Comparison of ENCODE assay signal across 8 mouse cellular contexts in genomic region chr12:112958303-112958702, GRCm38 (mm10). TPM values are rescaled to one million over a fixed set of nuclear protein-coding genes. Genes with fewer than 3 reads are reported as not detected.
DNase-seq lines count a peak whose midpoint lies in the region; ATAC-seq and TF ChIP-seq lines count a peak whose summit lies in the region.

No protein-coding gene starts in this region.

- peaks cover 68% of the 10 kb centered on the region for H3K36me3 ChIP-seq in hindbrain, embryonic 10.5 days
- peaks cover 58% of the 10 kb centered on the region for H3K36me3 ChIP-seq in hindbrain, embryonic 13.5 days
- peaks cover 49% of the 10 kb centered on the region for H3K36me3 ChIP-seq in limb, embryonic 14.5 days (ENCODE audit: control insufficient read depth, insufficient read depth, low read length)
- peaks cover 3% of the 10 kb centered on the region for H3K36me3 ChIP-seq in splenic B cell, adult 2 months (ENCODE audit: control insufficient read depth, insufficient read depth, low read length, poor library complexity, severe bottlenecking)

- no peak for ATAC-seq in hindbrain, embryonic 13.5 days (ENCODE audit: low FRiP score)
- peak; percentile 44 for ATAC-seq in activated CD4-positive, CD25-positive, alpha-beta regulatory T cell, adult 4 months
- ATAC-seq in limb, embryonic 14.5 days (ENCODE audit: low FRiP score, low read depth), result peak; percentile 51; the same call in 1 of the 2 replicates

- no peak for TF ChIP-seq POLR2A in limb, embryonic 14.5 days (IDR thresholded peaks at IDR 0.05; ENCODE audit: borderline replicate concordance, extremely low read depth, insufficient read depth, insufficient read length)

- no peak overlapping the region for H3K4me2 ChIP-seq in hindbrain, embryonic 13.5 days
- no peak overlapping the region for H3K4me2 ChIP-seq in limb, embryonic 14.5 days (replicated peaks; ENCODE audit: low read depth, low read length, severe bottlenecking)

- peak; percentile 45 for DNase-seq in hindbrain, embryonic 10.5 days (ENCODE audit: low spot score)
- DNase-seq in A20 (ENCODE audit: low read depth, low spot score), result peak; percentile 27
- DNase-seq in gastrocnemius, postnatal 36 days, result peak; percentile 36 to 43
- DNase-seq in limb, embryonic 14.5 days (ENCODE audit: low spot score), result peak; percentile 28
- DNase-seq in splenic B cell, adult 2 months (ENCODE audit: low read depth, low spot score), result peak; percentile 50
- DNase-seq in left cerebral cortex, adult 9 months (ENCODE audit: low spot score in 2 of 2), result no peak

- H3K4me3 ChIP-seq in hindbrain, embryonic 10.5 days, result no peak overlapping the region
- no peak overlapping the region for H3K4me3 ChIP-seq in hindbrain, embryonic 13.5 days
- no peak overlapping the region for H3K4me3 ChIP-seq in limb, embryonic 14.5 days (replicated peaks; ENCODE audit: low read length)

- WGBS in hindbrain, embryonic 10.5 days, result 46% methylated on average over 4 of the region's 4 CpGs
- 44% methylated on average over 3 of the region's 4 CpGs for WGBS in hindbrain, embryonic 13.5 days
- WGBS in limb, embryonic 14.5 days, result 38% methylated on average over 3 of the region's 4 CpGs

- intact Hi-C loops in gastrocnemius, postnatal 36 days (cut with DNase I), result no loop called here

- no peaks in the 10 kb centered on the region for H3K27me3 ChIP-seq in hindbrain, embryonic 10.5 days (ENCODE audit: insufficient read depth, poor library complexity, severe bottlenecking)
- no peaks in the 10 kb centered on the region for H3K27me3 ChIP-seq in hindbrain, embryonic 13.5 days
- H3K27me3 ChIP-seq in limb, embryonic 14.5 days (ENCODE audit: control insufficient read depth, insufficient read depth, low read length), result no peaks in the 10 kb centered on the region
- H3K27me3 ChIP-seq in splenic B cell, adult 2 months (ENCODE audit: control insufficient read depth, insufficient read depth, low read length, poor library complexity, severe bottlenecking), result no peaks in the 10 kb centered on the region

- H3K9ac ChIP-seq in hindbrain, embryonic 13.5 days, result no peak overlapping the region
- no peak overlapping the region for H3K9ac ChIP-seq in limb, embryonic 14.5 days (ENCODE audit: low read depth, low read length, severe bottlenecking)

- H3K27ac ChIP-seq in hindbrain, embryonic 10.5 days, result no peak overlapping the region
- no peak overlapping the region for H3K27ac ChIP-seq in hindbrain, embryonic 13.5 days
- H3K27ac ChIP-seq in limb, embryonic 14.5 days (replicated peaks; ENCODE audit: low read depth, low read length), result no peak overlapping the region

- H3K9me3 ChIP-seq in hindbrain, embryonic 10.5 days, result no peaks in the 10 kb centered on the region
- no peaks in the 10 kb centered on the region for H3K9me3 ChIP-seq in hindbrain, embryonic 13.5 days
- no peaks in the 10 kb centered on the region for H3K9me3 ChIP-seq in limb, embryonic 14.5 days (ENCODE audit: control insufficient read depth, low read length)

- H3K4me1 ChIP-seq in hindbrain, embryonic 10.5 days (replicated peaks), result 0 out of 2 replicates have a peak, but pooled peaks cover 4% of the 10 kb centered on the region
- no peaks in the 10 kb centered on the region for H3K4me1 ChIP-seq in hindbrain, embryonic 13.5 days (replicated peaks)
- H3K4me1 ChIP-seq in limb, embryonic 14.5 days (ENCODE audit: control insufficient read depth, insufficient read depth, low read length), result no peaks in the 10 kb centered on the region

RNA-seq across cellular contexts. Expression of gene Nudt14, which starts 16.4 kb away (rescaled TPM):
- 79.5 and 83.0 TPM in 2 replicates for polyA plus RNA-seq in hindbrain, embryonic 10.5 days (2016; fragmentation: Nextera tagmentation; extraction: Ambion mirVana)
- polyA plus RNA-seq in hindbrain, embryonic 13.5 days (2015; fragmentation: Nextera tagmentation; extraction: Ambion mirVana), result 59.2 and 59.8 TPM in 2 replicates
- 10 to 100 TPM; 39.0 to 46.2 TPM for polyA plus RNA-seq in activated CD4-positive, CD25-positive, alpha-beta regulatory T cell, adult 4 months (2017; shearing (Covaris generic))
- 1 to 10 TPM; 7.5 to 8.2 TPM for total RNA-seq in gastrocnemius, postnatal 36 days (2021)
- polyA plus RNA-seq in limb, embryonic 14.5 days (2012; rRNA removed), result 50.4 and 54.4 TPM in 2 replicates
- polyA plus RNA-seq in limb, embryonic 14.5 days (2014; fragmentation: Nextera tagmentation; extraction: Ambion mirVana), result 78.4 and 96.0 TPM in 2 replicates

RNA-seq across cellular contexts. Expression of gene Btbd6, which starts 18.0 kb away (rescaled TPM):
- polyA plus RNA-seq in hindbrain, embryonic 10.5 days (2016; fragmentation: Nextera tagmentation; extraction: Ambion mirVana), result 22.8 and 27.2 TPM in 2 replicates
- 40.0 and 45.5 TPM in 2 replicates for polyA plus RNA-seq in hindbrain, embryonic 13.5 days (2015; fragmentation: Nextera tagmentation; extraction: Ambion mirVana)
- 1 to 10 TPM; 8.3 to 8.9 TPM for polyA plus RNA-seq in activated CD4-positive, CD25-positive, alpha-beta regulatory T cell, adult 4 months (2017; shearing (Covaris generic))
- total RNA-seq in gastrocnemius, postnatal 36 days (2021), result 10 to 100 TPM; 12.7 to 13.5 TPM
- polyA plus RNA-seq in limb, embryonic 14.5 days (2012; rRNA removed), result 31.0 and 52.7 TPM in 2 replicates
- polyA plus RNA-seq in limb, embryonic 14.5 days (2014; fragmentation: Nextera tagmentation; extraction: Ambion mirVana), result 27.3 and 27.4 TPM in 2 replicates

RNA-seq across cellular contexts. Expression of gene Jag2, which starts 28.7 kb away (rescaled TPM):
- 4.7 and 4.8 TPM in 2 replicates for polyA plus RNA-seq in hindbrain, embryonic 10.5 days (2016; fragmentation: Nextera tagmentation; extraction: Ambion mirVana)
- polyA plus RNA-seq in hindbrain, embryonic 13.5 days (2015; fragmentation: Nextera tagmentation; extraction: Ambion mirVana), result 8.4 and 10.7 TPM in 2 replicates
- under 1 TPM in 1 of 2 experiments, not detected in 1; 0.74 TPM for polyA plus RNA-seq in activated CD4-positive, CD25-positive, alpha-beta regulatory T cell, adult 4 months (2017; shearing (Covaris generic))
- 10 to 100 TPM; 18.0 to 19.6 TPM for total RNA-seq in gastrocnemius, postnatal 36 days (2021)
- polyA plus RNA-seq in limb, embryonic 14.5 days (2012; rRNA removed), result 45.8 and 48.4 TPM in 2 replicates
- polyA plus RNA-seq in limb, embryonic 14.5 days (2014; fragmentation: Nextera tagmentation; extraction: Ambion mirVana), result 12.5 and 14.3 TPM in 2 replicates

RNA-seq across cellular contexts. Expression of gene Brf1, which starts 42.2 kb away (rescaled TPM):
- polyA plus RNA-seq in hindbrain, embryonic 10.5 days (2016; fragmentation: Nextera tagmentation; extraction: Ambion mirVana), result 55.4 and 57.1 TPM in 2 replicates
- polyA plus RNA-seq in hindbrain, embryonic 13.5 days (2015; fragmentation: Nextera tagmentation; extraction: Ambion mirVana), result 58.3 and 58.6 TPM in 2 replicates
- polyA plus RNA-seq in activated CD4-positive, CD25-positive, alpha-beta regulatory T cell, adult 4 months (2017; shearing (Covaris generic)), result 10 to 100 TPM; 24.7 to 25.0 TPM
- total RNA-seq in gastrocnemius, postnatal 36 days (2021), result 10 to 100 TPM; 16.8 to 20.9 TPM
- polyA plus RNA-seq in limb, embryonic 14.5 days (2012; rRNA removed), result 82.5 and 97.4 TPM in 2 replicates
- 60.9 and 66.2 TPM in 2 replicates for polyA plus RNA-seq in limb, embryonic 14.5 days (2014; fragmentation: Nextera tagmentation; extraction: Ambion mirVana)

RNA-seq across cellular contexts. Expression of gene Pacs2, which starts 56.0 kb away (rescaled TPM):
- 19.3 and 25.6 TPM in 2 replicates for polyA plus RNA-seq in hindbrain, embryonic 10.5 days (2016; fragmentation: Nextera tagmentation; extraction: Ambion mirVana)
- polyA plus RNA-seq in hindbrain, embryonic 13.5 days (2015; fragmentation: Nextera tagmentation; extraction: Ambion mirVana), result 24.1 and 24.7 TPM in 2 replicates
- polyA plus RNA-seq in activated CD4-positive, CD25-positive, alpha-beta regulatory T cell, adult 4 months (2017; shearing (Covaris generic)), result 1 to 10 TPM; 5.4 to 6.6 TPM
- 10 to 100 TPM; 34.9 to 36.6 TPM for total RNA-seq in gastrocnemius, postnatal 36 days (2021)
- 55.0 and 62.3 TPM in 2 replicates for polyA plus RNA-seq in limb, embryonic 14.5 days (2012; rRNA removed)
- polyA plus RNA-seq in limb, embryonic 14.5 days (2014; fragmentation: Nextera tagmentation; extraction: Ambion mirVana), result 16.3 and 16.5 TPM in 2 replicates

Comparison
In these comparisons a context has a peak if more than half of its experiments do, and no peak if none do; other contexts are left out.
1. DNase-seq: peak in hindbrain, embryonic 10.5 days (single experiment), A20 (single experiment), gastrocnemius, postnatal 36 days (2 of 2), limb, embryonic 14.5 days (single experiment) and splenic B cell, adult 2 months (single experiment); none in left cerebral cortex, adult 9 months (0 of 2).